Mouse (Mus musculus) lung, postnatal 0 days (tissue): ENCODE measurements around the gene St3gal6.

ENCODE experiments used
- CTCF ChIP-seq: IDR thresholded peaks from 2 replicates; pipeline ENCODE4 v1.5.1; 2016; ENCODE audit warnings: antibody characterized with exemption, mild to moderate bottlenecking
- EP300 ChIP-seq: IDR thresholded peaks from 2 replicates; pipeline ENCODE4 v1.6.1; 2016; ENCODE audit warnings: antibody characterized with exemption, mild to moderate bottlenecking, control low read depth

DNA sequence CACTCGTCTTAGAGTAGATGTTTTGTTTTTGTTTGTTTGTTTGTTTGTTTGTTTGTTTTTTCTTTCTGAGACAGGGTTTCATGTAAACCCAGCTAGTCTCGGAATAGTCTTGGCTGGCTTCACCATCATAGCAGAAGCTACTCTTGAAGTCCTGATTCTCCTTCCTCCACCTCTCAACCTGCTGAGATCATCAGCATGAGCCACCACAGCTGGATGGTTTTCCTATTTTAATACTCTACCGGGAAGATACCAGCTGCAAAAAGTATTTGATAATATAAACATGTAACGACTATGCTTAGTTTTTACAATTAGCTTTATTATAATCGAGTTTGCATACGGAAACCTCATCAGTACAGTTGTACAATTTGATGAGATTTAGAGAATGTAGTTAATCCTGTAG, 21.5 kb downstream of the St3gal6 start:
- TF ChIP-seq CTCF (no peak), EP300 (no peak)
